Mouse (Mus musculus) regulatory T cell (primary cell): Measurements from ENCODE around the gene Gm49373.

Source experiments
- in situ Hi-C: fragments of 300-600 bp; cut with MboI, MseI; formaldehyde crosslinking; loops from one replicate; pipeline ENCODE4 v1.15.1; 2025; ENCODE audit warnings: high pct_unique_total_duplicates

Gene Gm49373

DNA sequence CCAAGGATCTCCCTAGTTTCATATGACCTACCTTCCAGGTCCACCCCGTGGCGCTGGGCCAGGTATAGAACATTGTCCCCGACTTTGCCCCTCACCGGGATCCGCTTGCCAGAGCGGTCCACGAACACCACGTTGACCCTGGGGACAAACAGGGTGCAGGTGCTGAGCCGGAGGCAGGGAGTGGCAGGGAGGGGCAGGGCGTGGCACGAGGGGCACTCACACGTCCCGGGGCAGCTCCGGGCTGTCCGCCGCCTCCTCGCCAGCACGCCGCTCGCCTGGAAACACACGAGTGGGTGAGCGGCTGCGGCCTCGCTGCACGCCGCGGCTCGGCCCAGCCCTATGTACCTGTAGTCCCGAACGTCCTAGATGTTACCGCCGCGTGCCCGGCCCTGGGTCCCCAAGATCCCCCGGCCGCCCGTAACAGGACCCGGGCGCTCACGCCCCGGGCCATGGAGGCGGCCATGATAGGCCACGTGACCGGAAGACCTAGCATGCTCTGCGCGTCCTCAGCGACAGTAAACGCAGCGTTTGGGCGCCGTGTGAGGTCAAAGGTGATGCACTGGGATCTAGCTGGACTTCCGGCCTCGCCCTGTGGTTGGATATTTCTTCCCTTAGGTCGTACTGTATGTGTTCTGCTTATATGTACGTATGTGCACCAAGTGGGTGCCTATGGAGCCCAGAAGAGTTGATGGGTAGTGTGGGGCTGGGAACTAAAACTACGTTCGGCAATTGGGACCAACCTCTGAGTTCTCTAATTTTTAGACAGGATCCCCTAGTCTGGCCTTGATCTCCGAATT, at the start of gene Gm49373, which contains the start of gene Fdx1l:
Gene Gm49373 (minus strand): TSS at position 53 of the 797 bp plus-strand sequence.
Gene Fdx1l (minus strand): TSS at position 571 of the 797 bp plus-strand sequence.
- in situ Hi-C loops, result no loop called here

DNA sequence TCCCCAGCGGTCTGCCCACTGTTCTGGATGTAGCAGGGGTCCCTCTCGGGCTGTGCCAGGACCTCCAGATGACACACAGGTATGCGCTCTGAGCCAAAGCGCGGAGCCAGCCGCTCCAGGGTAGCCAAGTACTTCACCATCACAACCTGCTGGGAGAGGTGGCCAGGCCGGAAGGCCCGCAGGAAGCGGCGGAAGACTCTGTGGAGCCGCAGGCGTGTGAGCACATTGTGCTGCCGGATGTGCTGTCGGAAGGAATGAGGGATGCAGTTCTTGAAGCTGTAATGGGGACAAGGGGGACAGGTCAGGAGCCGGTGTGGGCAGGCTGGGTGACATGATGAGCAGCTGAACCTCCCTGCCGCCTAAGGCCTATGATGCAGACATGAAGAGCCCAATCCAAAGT, 48.6 kb upstream of the Gm49373 start:
- in situ Hi-C loops, result no loop called here

DNA sequence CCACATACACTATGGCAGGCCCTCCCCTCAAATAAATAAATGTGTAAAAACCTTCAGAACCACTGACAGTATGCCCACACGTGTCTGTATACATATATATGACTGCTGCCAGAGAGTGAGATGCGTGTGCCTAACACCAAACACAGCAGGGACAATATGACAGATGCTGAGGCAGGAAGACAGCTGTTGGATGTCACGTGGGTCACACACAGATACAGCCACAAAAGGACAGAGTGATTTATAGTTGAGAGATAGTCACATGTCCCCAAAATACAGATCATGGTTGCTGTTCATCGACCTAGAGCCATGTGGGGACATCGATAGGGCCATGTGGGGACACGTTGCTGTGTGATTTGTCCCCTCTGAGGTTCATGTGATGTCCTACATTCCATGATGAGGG, 44.2 kb upstream of the Gm49373 start:
- in situ Hi-C loops, result no loop called here

DNA sequence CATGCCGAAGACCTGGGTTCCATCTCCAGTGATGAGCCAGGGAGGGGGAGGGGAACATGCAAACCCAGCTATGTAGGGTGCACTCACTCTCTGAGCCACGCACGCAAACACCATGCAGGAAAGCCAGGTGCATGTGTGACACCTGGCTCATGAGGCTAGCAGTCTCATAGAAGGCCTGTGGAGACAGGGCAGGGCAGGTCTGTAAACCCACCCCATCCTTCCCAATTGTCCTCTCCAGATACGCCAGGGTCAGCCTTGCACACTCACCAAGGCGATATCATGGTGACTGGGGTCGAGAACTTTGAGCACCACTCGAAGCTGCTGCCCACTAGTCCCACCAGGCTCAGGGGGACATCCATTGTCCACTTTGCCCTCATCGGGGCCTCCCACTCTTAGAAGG, 42.2 kb upstream of the Gm49373 start:
- in situ Hi-C loops, result no loop called here

DNA sequence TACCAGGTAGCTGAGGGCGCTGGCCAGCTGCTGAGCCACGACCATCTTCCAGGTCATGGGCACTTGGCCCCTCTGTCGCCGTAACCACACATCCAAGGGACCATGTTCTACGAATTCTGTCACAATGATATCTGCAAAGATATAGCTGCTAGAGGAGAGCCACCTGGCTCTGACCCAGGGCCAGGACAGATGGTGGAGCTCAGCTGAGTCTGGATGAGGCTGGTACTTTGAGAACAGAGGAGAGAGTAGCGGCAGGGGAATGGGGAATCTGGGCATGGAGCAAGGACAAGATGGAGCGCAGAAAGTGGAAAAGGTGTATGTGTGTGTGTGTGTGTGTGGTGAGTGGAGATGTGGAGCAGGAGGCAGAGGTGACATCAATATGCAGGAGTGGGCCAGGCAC, 41.3 kb upstream of the Gm49373 start:
- in situ Hi-C loops, result no loop called here

DNA sequence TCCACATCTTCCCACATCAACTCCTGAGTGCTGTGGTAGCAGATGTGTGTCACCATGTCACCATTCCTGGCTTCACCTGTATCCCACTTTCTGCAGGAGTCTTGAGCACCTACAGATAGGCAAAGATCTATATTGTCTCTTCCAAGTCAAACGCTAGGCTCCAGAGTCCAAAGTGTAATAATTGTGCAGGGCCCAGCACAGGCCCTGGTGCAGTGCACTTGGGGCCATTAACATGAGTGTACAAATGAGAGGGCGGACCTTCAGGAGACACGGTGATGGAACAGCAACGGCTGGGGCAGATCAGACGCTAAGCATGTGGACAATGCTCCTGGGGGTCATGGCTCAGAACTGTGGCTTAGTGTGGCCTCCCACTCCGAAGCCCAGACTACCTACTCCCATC, 40.9 kb upstream of the Gm49373 start:
- in situ Hi-C loops, result no loop called here

DNA sequence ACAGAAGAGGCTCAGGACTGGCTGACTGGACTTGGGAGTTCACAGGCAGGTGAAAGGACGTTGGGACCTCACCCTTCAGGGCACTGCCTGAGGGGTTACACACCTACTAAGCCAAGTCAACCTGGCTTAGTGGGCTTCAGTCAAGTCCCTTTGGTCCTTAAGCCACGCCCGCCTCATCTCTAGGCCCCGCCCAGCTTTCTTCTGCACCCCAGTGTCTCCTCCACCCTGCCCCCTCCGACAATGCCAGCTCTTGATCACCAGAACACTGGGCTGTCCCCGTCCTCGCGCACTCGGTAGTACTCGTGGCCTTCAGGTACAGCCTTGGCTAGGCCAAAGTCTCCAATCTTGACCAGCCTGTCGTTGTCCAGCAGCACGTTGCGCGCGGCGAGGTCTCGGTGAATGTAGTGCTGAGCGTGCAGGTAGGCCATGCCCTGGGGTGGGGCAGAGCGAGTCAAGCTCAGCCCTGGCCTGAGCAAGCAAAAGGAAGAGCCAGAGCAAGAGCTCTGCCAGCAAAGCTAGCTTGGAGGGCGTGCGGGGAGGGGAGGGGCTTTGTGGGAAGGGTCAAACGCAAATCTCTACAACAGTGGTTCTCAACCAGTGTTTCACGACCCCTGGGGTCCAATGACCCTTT, 34.8 kb upstream of the Gm49373 start:
- in situ Hi-C loops, result no loop called here

DNA sequence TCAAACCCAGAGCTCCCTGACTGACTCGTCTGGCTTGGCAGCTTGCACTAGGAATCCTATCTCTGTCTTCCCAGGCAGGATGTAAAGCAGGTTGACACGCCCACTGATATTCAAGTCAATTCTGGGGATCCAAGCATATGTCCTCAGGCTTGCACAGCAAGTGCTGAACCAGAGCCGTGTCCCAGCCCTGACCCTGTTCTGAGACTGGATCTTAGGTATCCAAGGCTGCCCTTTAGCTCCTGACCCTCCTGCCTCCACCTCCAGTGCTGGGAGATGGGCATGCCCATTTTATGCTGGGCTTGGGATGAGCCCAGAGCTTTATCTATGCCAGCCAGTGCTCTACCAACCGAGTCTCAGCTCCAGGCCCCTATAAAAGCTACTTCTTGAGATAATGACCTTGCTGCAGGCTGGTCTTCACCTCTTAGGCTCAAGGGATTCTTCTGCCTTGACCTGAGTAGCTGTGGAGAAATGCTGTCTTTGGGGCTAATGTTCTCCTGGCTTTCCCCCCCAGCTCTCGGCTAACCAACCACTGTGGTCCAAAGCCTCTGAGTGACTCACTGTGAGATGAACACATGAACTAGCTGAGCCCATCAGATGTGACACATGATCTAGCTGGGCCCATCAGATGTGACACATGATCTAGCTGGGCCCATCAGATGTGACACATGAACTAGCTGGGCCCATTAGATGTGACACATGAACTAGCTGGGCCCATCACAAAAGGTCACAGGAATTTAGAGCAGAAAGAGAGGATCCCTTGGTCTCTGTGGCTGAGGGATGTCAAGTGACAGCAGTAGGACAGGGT, 33.1 kb upstream of the Gm49373 start:
- in situ Hi-C loops, result no loop called here

DNA sequence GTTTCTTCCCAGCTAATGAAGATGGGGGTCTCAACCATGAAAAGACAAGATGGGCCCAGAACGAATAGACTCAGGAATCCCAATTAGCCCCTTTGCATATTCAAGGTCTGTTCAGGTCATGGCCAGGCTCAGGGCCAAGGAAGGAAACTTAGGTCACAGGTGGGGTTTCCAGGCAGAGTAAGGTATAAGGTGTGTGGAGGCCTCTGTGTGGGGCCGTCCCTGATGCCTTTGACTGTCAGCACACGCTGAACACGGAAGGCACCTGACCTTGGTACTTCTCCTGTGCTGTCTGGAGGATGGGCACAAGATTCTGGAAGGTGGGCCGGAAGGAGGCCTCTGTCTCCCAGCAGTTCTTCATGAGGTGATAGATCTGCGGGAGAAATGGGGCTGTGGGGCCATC, 31.9 kb upstream of the Gm49373 start:
- in situ Hi-C loops, result no loop called here

DNA sequence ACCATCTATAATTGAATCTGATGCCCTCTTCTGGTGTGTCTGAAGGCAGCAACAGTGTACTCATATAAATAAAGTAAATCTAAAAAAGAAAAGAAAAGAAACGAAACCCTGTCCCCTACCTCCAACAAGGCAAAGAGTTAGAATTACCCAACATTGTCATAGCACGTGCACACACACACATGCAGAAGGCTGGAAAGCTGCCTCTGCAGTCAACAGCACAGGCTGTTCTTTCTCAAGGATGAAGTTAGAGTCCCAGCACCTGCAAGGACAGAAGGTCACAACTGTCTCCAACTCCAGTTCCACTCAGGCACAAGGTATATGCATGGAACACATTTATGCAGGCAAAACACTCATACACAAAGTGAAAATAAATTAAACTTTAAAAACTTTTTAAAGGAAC, 29.2 kb upstream of the Gm49373 start:
- in situ Hi-C loops, result no loop called here

DNA sequence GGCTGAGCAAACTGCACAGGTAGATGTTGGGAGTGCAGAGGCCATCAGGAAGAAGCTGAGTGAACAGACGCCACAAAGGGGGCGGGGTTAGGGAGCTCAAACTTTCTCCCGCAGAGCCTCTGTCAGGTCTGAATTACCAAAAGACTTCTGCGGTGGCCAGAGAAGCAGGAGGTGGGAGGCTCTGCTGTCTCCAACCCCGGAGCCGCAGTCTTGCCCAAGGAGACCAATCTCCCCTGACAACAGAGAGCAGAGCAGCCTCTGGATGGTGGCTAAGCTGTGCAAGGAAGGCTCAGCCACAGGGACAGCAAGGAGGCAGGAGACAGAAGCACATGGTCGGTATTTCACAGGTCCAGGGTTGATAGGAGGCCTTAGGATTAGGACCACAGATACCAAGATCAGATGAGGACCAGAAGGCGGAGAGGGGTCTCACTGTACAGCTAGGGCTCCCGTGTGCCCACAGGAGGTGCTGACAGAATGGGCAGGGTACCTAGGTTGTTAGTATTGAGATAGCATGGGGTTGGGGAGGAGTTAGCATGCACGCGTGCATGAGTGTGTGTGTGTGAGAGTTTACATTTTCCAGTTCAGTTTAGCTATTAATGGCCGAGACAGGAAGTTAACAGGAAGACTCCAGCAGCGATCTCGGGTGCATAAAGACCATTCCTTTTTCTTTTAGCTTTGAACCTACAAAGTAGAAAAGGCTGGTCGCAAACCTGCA, 27.7 kb upstream of the Gm49373 start:
- in situ Hi-C loops, result no loop called here

DNA sequence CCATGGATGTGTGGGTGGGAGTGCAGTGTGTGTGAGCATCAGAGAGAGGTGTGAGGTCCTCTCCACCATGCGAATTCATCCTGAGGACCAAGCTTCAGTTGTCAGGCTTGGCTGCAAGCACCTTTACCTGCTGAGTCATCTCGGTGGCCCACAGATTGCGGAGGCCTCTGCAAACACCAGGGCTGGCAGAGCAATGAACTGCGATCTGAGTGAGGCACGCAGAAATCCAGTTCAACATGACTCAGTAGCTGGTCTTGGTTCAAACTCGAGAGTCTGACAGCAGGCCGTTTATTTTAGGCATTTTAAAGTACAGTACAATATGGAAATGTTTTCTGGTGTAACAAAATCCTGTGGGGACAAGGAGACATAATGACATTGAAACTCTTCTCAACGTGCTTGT, 24.9 kb upstream of the Gm49373 start:
- in situ Hi-C loops, result no loop called here

DNA sequence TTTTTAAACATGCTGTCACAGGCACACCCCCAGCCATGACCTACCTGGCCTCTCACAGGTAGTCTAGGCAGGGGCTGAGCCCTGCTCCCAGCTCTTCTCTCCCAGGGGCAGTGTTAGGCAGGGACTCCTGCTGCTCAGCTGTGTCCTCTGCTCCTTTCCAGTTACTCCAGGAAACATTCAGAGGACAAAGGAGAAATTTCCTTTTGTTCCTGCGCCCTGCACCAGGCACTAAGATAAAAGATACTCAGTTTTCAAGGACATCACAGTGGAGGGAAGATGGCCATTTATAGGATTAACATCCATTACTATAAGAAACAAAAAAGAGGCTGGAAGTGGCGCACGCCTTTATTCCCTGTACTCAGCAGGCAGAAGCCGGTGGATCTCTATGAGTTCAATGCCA, 23.1 kb upstream of the Gm49373 start:
- in situ Hi-C loops, result no loop called here

DNA sequence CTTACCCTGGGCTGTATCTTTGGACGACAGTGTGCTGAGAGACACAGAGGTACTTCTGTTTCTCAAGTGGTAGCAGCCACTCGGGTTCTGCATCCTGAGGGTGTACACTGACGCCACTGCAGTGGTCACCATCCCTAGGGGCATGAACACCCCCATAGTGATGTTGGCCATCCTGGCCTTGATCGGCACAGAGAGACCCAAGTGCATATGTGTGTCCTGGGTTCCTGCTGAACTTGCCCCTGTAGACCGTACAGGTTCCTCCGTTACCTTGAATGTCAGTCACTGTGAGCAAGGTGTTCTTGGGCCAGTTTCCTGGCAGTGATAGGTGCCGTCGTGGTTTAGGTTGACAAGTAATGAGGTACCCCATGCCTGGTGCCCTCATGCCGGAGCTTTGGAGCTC, 20.5 kb upstream of the Gm49373 start:
- in situ Hi-C loops, result loop anchor here (5.0 kb wide), 1 partner anchor 34 kb away; no protein-coding TSS in a partner anchor

DNA sequence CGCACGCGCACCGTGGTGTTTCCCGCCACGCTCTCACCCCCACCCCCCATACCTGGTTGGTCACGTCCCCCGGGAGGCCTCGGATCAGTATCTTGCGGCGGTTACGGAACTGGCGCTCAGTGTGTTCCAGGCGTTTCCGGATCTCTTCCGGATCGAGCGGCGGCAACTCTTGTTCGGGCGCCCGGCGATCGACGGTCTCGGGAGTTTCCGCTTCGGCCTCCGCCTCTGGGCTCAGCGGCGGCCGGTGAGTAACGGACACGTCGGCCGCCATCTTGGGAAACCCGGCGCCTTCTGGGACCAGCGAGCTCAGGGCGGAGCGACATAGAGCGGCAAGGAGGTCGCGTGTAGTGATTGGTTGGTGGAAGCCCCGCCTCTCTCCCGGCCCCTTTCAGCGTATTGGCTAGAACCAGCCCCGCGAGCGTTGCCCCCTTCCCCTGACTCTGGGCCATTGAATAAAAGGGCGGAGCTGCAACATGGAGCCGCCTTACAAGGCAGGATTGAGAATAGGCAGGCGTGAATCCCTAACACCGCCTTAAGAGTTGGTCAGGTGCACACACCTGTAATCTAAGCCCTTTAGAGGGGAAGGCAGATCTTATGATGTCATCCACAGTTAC, 18.9 kb upstream of the Gm49373 start, which contains the start of the genes Gm38431 and Raver1:
Gene Gm38431 (minus strand): TSS at position 291 of the 614 bp plus-strand sequence.
Gene Raver1 (minus strand): TSS at position 302 of the 614 bp plus-strand sequence.
- in situ Hi-C loops, result loop anchor here (5.0 kb wide), 1 partner anchor 35 kb away; no protein-coding TSS in a partner anchor

DNA sequence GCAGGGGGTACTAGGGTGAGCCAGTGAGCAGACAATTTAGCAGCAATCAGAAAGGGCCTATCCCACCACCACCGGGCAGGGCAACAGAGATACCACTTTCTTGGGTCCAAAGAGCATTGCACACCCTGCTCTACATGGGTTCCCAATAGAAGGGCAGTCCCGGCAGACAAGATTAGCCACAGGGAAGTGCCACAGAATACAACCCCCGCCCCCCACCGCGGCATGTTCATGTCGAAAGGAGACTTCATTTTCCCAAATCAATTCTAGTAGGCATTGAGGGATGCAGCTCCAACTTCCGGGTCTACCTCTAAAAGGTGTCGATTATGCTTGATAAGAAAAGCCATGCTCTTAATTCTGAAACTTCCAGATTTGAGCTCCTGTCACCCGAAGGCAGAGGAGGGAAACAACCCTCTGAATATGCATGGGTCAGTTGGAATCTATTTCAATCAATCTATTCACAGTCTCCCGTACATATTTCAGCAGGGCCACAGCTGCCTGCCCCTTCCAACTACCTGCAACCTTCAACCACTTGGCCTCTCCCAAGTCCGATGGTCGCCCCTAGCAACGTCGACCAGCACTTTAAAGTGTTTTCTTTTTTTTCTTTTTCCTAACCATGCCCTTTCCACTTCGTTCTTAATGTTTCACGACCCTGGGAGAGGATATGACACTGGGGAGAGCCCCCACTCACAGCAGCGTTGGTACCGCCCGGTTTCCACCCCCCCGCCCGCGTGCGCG, 18.2 kb upstream of the Gm49373 start:
- in situ Hi-C loops, result loop anchor here (5.0 kb wide), 1 partner anchor 36 kb away; no protein-coding TSS in a partner anchor

DNA sequence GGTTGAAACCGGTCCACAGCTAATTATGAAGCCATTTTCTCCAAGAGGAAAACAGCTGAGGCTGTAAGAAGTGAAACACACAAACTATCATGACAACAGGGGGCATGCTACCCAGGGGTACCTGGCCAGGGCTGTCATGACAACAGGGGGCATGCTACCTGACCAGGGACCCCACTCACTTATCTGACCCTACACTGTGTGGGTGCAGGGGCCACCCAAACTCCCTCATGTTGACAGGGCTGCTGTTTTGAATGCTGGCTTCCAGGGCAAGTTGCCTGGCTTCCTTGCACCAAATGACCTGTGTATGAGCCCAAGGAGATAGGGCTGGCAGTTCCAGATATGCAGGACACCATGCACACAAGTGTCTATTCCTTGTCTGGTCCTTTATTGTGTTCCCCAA, 17.6 kb upstream of the Gm49373 start:
- in situ Hi-C loops, result loop anchor here (5.0 kb wide), 1 partner anchor 37 kb away; no protein-coding TSS in a partner anchor

DNA sequence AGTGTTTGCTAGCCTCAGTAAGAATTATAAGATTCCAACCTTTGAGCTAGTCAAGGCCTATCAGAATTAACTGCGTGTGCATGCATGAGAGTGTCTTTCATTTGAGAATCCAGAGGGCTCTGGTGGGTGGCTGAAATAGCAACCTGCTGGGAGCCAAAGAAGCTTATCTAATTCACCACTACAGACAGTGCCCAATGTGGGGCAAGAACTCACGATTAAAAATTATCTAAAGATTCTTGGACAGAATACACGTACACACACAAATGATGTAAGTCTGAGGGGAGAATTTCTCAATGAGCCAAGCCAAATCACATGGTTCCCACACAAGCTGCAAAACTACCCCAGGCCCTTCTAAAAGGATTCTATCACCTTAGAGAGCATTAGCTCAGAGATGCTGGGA, 10.4 kb upstream of the Gm49373 start:
- in situ Hi-C loops, result no loop called here

DNA sequence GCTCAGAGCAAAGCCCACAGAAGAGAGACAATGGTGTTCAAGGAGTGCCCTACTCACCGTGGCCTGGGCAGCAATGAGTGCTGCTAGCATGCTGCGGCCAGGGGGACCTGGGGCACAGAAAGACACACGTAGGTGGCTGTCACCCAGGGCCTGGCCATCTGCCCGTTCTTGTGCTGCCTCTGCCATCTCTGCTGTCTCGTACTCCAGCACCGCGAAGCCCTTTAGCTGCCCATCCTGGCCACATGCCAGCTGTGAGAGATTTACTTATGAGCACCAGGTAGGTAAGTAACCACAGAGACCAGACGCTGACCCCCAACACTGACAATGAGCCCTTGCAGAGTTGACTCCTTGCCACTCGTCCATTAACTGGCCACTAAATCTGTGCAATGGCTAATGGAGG, 8.2 kb upstream of the Gm49373 start:
- in situ Hi-C loops, result no loop called here

DNA sequence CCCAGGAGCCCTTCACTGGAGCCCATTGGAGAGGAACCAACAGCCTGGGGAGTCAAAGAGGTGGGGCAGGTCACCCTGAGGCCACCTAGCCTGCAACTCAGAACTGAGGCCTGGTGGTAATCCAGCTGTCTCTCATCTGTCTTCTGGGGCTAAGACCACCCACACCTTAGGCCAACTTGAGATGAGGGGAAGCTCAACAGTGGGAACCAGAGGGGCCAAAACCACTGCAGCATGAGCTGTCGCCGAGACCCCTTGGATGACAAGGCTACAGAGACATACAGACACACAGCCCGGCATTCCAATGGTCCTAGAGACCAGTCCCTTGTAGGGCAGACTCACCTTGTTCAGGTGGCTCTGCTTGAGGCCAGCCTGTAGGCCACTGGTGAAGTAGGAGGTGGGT, 2.7 kb upstream of the Gm49373 start:
- in situ Hi-C loops, result no loop called here
